Mouse (Mus musculus): Measurements from ENCODE around the gene Ifi202b. TPM values are rescaled to one million over a fixed set of nuclear protein-coding genes. Genes with fewer than 3 reads are reported as not detected.
A peak's percentile ranks its signal among the peaks of the same experiment; 100 is the strongest.
"Not testable (repeated sequence)": the region's sequence is repeated elsewhere in the genome, so short reads cannot be mapped to it uniquely, and the experiment has no call there.

Ifi202b gene
- polyA plus RNA-seq (2012; fragmentation: generic; extraction: Trizol) = 9.6 TPM

DNA sequence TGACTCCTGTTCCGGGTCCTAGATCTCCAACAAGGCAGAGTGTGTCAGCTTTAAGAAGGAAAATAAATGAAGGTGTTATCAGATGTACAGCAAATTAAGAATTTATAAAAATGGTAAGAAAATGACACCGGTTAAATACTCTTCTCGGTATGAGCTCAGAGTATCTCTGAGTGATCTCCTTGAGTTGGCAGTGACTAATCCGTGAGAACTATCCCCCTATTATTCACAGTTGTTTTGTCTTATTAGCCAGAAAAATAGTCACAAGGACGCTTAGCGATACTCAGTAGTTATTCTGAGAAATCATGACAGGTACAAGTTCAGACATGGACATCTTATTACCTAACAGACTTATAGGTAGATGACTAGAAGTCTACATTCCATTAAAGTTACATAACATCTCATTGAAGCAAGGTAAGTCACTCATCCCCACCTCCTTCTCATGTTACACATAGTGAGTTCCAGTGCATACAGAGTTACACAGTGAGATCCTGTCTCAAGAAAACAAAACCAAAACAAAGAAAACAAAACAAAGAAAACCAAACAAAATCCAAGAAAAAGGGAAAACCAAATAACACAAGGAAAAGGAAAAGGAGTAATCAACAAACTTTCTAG, at the start of gene Ifi202b:
Ifi202b (minus strand) TSS at position 51 of the 612 bp plus-strand sequence.
- H3K79me2 ChIP-seq (ENCODE audit: control insufficient read depth, insufficient read depth); H3K36me3 ChIP-seq (ENCODE audit: control insufficient read depth, insufficient read depth); H3ac ChIP-seq (ENCODE audit: control insufficient read depth, insufficient read length); H3K27me3 ChIP-seq (ENCODE audit: control insufficient read depth, insufficient read depth, insufficient read length); H3K4me3 ChIP-seq: not testable (repeated sequence)
- peak within 1 kb of the TSS; percentile 14 for H3K4me2 ChIP-seq (ENCODE audit: low read depth)

DNA sequence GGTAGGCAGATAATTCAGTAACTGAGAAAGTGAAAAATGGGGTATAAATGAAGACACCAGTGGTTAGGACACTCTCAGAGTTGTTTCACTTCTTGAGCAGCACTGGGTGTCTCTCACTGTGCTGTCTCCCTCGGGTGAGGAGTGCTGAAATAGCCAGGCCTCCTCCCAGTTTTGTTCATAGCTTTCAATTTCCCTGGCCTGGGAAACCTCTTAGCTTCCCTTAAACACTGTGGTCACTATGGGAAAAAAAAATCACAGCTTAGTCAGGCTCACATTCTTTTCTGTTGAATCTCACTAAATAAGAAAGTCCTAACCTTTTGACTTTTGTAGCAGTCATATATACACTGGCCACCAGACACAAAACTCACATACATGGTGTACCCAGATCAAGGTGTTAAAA, 49.2 kb upstream of the Ifi202b start, which contains the start of gene Ifi205:
Ifi205 (minus strand) TSS at position 113 of the 400 bp plus-strand sequence.
- H3K4me3 ChIP-seq = no peak within 1 kb of the TSS
- H3K36me3 ChIP-seq (ENCODE audit: control insufficient read depth, insufficient read depth) = no peaks in the 10 kb centered on the region
- TF ChIP-seq CEBPB (IDR thresholded peaks at IDR 0.05; ENCODE audit: insufficient read depth, poor library complexity, severe bottlenecking) = no peak
- TF ChIP-seq TCF3 (IDR thresholded peaks at IDR 0.05; ENCODE audit: insufficient read length, low read depth) = no peak
- no peak for TF ChIP-seq MAX (IDR thresholded peaks at IDR 0.05; ENCODE audit: low read depth)
- TF ChIP-seq POLR2A (IDR thresholded peaks at IDR 0.05; ENCODE audit: insufficient read length, low read depth) = no peak
- no peak for TF ChIP-seq MYOG (IDR thresholded peaks at IDR 0.05; ENCODE audit: control insufficient read depth in 1 of 3, insufficient read depth in 1 of 3, insufficient read length in 2 of 3, low read depth in 2 of 3)
- no peak for TF ChIP-seq REST (IDR thresholded peaks at IDR 0.05; ENCODE audit: insufficient read depth, insufficient read length)
- TF ChIP-seq E2F4 (IDR thresholded peaks at IDR 0.05; ENCODE audit: insufficient read depth) = no peak
- TF ChIP-seq USF1 (IDR thresholded peaks at IDR 0.05; ENCODE audit: low read depth) = no peak
- TF ChIP-seq POLR2AphosphoS2 (IDR thresholded peaks at IDR 0.05; ENCODE audit: insufficient read length, low read depth) = no peak
- TF ChIP-seq SRF (IDR thresholded peaks at IDR 0.05; ENCODE audit: control insufficient read depth, insufficient read length, low read depth) = no peak
- no peak for TF ChIP-seq TCF12 (IDR thresholded peaks at IDR 0.05; ENCODE audit: insufficient read depth, poor library complexity, severe bottlenecking)
- no peak for TF ChIP-seq MYOD1 (IDR thresholded peaks at IDR 0.05; ENCODE audit: control insufficient read depth in 1 of 3, insufficient read length in 2 of 3, low read depth in 2 of 3)
- no peaks in the 10 kb centered on the region for H3K79me2 ChIP-seq (ENCODE audit: control insufficient read depth, insufficient read depth)
- H3K4me2 ChIP-seq (ENCODE audit: low read depth) = peak within 1 kb of the TSS; percentile 60
- H3K27me3 ChIP-seq (ENCODE audit: control insufficient read depth, insufficient read depth, insufficient read length) = no peaks in the 10 kb centered on the region
- no peak within 1 kb of the TSS for H3ac ChIP-seq (ENCODE audit: control insufficient read depth, insufficient read length)

DNA sequence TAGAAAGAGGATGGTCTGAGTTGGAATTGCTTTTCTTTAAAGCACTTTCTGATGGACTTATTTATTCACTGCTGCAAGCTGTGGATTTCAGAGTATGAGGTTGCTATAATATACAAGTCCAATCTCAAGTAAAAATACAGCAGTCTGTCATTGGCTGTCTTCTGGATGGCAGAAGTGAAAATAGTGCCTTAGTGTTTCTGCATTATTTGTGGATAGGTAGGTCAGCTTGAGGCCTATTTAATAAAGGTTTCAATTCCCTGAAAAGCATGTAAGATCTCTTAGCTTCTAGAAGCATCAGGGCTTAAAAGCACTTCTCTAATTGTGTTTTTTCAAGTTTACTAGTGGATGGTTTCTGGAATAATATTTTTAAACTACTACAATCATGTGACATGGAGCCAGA, 24.5 kb upstream of the Ifi202b start:
- H3K4me2 ChIP-seq (ENCODE audit: low read depth); H3K36me3 ChIP-seq (ENCODE audit: control insufficient read depth, insufficient read depth); H3K79me2 ChIP-seq (ENCODE audit: control insufficient read depth, insufficient read depth); H3ac ChIP-seq (ENCODE audit: control insufficient read depth, insufficient read length); H3K4me3 ChIP-seq; H3K27me3 ChIP-seq (ENCODE audit: control insufficient read depth, insufficient read depth, insufficient read length): not testable (repeated sequence)

DNA sequence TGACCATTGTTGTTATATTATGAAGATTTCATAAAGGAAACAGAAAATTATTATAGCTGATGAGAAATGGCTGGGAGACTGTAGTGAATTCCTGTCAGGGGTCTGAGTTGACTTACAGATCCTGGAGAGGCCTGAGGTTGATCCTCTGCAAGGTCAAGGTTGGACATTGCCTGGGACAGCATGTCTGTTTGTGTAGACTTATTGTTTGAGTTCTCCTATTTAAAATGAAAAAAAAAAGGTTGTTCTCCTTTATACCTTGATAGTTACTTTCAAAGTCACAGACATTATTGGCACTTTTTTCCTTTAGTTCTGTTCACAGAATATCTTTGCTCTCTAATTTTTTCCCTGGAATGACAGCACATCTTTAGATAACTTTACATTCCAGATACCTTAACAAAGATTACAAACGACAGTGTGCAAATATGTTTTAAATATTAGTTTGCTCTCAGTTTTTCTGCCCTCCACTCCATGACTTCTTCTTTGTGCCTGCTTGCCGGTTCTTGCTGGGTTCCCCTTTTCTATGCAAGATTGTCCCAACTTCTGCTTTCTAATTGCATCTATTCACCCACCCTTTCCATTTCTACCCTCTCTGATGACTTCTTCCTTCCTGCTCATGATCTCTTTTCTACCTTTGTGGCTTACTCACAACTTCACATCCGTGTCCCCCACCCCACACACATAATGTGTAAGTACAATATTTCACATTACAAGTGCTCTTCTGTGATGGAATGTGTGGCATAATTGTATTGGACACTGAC, 22.0 kb upstream of the Ifi202b start:
- H3K27me3 ChIP-seq (ENCODE audit: control insufficient read depth, insufficient read depth, insufficient read length); H3K79me2 ChIP-seq (ENCODE audit: control insufficient read depth, insufficient read depth); H3ac ChIP-seq (ENCODE audit: control insufficient read depth, insufficient read length); H3K4me2 ChIP-seq (ENCODE audit: low read depth); H3K4me3 ChIP-seq; H3K36me3 ChIP-seq (ENCODE audit: control insufficient read depth, insufficient read depth): not testable (repeated sequence)

DNA sequence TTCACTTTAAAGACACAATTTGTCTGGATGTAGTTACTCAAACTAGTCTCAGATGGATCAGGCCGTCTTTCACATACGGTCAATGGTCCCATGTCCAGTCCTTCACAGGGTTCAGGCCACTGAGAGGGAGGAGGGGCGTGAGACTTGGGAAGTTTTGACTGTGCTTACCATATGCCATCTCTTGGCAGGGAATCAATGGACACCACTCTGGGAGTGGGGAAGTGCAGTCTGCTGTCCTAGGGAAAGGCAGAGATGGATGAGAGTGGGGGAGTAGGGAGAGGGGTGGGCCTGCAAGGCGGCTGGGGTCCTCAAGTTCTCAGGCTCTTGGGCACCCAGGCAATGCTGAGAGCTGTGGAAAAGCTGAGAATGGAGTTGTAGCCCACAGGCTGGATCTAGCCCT, 12.5 kb upstream of the Ifi202b start:
- Histone ChIP-seq H3K79me2 (ENCODE audit: control insufficient read depth, insufficient read depth) (no peaks in the 10 kb centered on the region), H3K27me3 (ENCODE audit: control insufficient read depth, insufficient read depth, insufficient read length) (no peaks in the 10 kb centered on the region), H3ac (ENCODE audit: control insufficient read depth, insufficient read length) (no peak overlapping the region), H3K4me2 (ENCODE audit: low read depth) (no peak overlapping the region), H3K36me3 (ENCODE audit: control insufficient read depth, insufficient read depth) (no peaks in the 10 kb centered on the region), H3K4me3 (no peak overlapping the region)
- TF ChIP-seq TCF12 (IDR thresholded peaks at IDR 0.05; ENCODE audit: insufficient read depth, poor library complexity, severe bottlenecking) (no peak), TCF3 (IDR thresholded peaks at IDR 0.05; ENCODE audit: insufficient read length, low read depth) (no peak), SRF (IDR thresholded peaks at IDR 0.05; ENCODE audit: control insufficient read depth, insufficient read length, low read depth) (no peak), MYOD1 (IDR thresholded peaks at IDR 0.05; ENCODE audit: control insufficient read depth in 1 of 3, insufficient read length in 2 of 3, low read depth in 2 of 3) (no peak), REST (IDR thresholded peaks at IDR 0.05; ENCODE audit: insufficient read depth, insufficient read length) (no peak), E2F4 (IDR thresholded peaks at IDR 0.05; ENCODE audit: insufficient read depth) (no peak), POLR2AphosphoS2 (IDR thresholded peaks at IDR 0.05; ENCODE audit: insufficient read length, low read depth) (no peak)

DNA sequence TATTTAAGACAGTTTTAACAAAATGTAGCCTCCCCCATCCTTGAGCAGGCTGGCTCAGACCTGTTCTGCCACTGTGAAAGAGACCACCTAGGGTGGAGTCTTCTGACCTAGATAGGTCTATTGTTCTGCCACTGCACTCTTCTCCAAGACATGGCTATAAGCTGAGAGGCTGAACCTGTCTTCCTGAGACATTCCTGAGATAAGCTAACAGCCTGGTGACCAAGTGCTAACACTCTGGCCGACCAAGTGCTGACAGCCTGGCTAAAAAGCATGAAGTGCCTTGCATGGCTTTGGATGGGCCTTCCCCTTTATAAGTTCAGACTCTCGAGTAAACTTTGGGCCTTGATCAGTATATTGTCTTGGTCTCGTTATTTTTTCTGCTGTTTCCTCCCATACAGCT, 1.5 kb downstream of the Ifi202b start:
- H3K79me2 ChIP-seq (ENCODE audit: control insufficient read depth, insufficient read depth); H3K27me3 ChIP-seq (ENCODE audit: control insufficient read depth, insufficient read depth, insufficient read length); H3K4me3 ChIP-seq; H3K4me2 ChIP-seq (ENCODE audit: low read depth); H3ac ChIP-seq (ENCODE audit: control insufficient read depth, insufficient read length); H3K36me3 ChIP-seq (ENCODE audit: control insufficient read depth, insufficient read depth): not testable (repeated sequence)
- peak; percentile 31 for TF ChIP-seq TCF12 (IDR thresholded peaks at IDR 0.05; ENCODE audit: insufficient read depth, poor library complexity, severe bottlenecking)
- peak in 2 of 3 experiments; percentile 20 to 68 for TF ChIP-seq MYOG (IDR thresholded peaks at IDR 0.05; ENCODE audit: control insufficient read depth in 1 of 3, insufficient read depth in 1 of 3, insufficient read length in 2 of 3, low read depth in 2 of 3)
- peak in 2 of 3 experiments; percentile 13 to 61 for TF ChIP-seq MYOD1 (IDR thresholded peaks at IDR 0.05; ENCODE audit: control insufficient read depth in 1 of 3, insufficient read length in 2 of 3, low read depth in 2 of 3)
- TF ChIP-seq TCF3 (IDR thresholded peaks at IDR 0.05; ENCODE audit: insufficient read length, low read depth) = peak; percentile 55

All from myocyte (in vitro differentiated cells).